Mouse (Mus musculus) left cerebral cortex, postnatal 4 days (tissue): Measurements from ENCODE around the gene Tspan2. TPM values are rescaled to one million over a fixed set of nuclear protein-coding genes. Genes with fewer than 3 reads are reported as not detected.

Experiments
- DNase-seq: peaks from one replicate; pipeline ENCODE4 v3.0.0-alpha.2; 2022
- intact Hi-C: fragments of 180-260 bp; cut with DNase I; formaldehyde crosslinking; loops from one replicate; pipeline ENCODE4 v1.15.1; 2025
- total RNA-seq, 2 experiments: library from RNA; stranded (reverse); gene quantifications; 2 replicates each; pipeline ENCODE4 v1.2.3; 2021

The Tspan2 gene
- total RNA-seq, 2 experiments from 2014 or later = 23.6 to 30.7 TPM

DNA sequence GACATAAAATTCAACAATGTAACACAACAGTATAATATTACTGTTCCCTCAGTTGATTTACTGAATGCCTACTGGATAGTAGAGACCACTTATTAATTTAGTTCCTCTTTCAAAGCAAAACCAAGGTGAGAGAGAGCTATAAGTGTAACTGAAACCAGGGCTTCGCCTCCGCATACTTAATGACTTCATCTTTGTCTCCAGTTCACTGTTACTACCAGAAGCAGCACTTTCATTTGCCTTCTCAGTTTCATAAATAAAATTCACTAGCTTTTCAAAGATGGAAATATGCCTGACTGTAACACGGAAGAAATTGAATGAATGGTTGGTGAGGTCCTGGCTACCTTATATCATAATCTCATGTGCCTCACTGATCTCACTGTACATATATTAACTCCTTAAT is 1.3 kb upstream of the Tspan2 start:
- DNase-seq = no peak
- intact Hi-C loops = no loop called here

DNA sequence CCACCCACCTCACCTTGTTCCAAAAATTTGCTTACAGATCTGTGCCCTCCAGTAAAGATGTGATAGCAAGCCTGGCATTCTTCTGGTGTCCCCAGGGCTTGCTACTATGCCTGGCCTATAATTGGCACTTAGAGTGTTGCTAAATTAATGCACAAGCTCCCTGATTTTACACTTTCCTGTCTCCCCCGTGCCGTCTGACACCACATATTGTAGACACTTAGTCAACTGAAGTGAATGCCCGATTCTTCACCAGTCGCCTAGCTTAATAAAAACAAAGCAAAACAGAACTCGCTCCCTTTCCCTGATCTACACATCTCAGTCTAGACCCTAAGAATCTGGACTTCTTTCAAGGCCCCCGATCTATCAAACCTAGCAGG is 405 bp upstream of the Tspan2 start:
- intact Hi-C loops = no loop called here
- DNase-seq = no peak

DNA sequence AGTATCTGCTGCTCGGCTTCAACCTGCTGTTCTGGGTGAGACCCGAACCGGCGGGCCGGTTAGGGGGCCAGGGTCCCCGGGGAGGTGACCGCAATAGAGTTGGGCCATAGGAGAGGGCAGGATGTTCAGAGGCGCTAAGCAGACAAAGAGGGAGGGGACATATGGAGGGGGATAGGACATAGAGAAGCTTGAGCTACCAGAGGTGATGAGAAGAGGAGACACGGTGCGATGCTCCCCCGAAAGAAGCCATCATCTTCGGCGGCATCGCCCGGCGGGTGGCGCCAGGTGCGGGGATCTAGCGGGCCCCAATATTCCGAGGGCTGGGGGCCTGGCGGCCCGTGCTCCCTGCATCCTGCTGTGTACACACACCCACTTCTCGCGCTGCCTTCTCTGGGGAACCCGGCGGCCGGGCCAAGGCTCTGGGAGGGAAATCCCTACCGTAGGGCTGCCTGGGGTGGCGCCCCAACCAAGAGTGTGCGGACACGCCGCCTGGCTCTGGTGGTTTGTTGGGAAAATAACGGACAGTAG is 766 bp downstream of the Tspan2 start:
- DNase-seq = peak; percentile 20
- intact Hi-C loops = no loop called here

DNA sequence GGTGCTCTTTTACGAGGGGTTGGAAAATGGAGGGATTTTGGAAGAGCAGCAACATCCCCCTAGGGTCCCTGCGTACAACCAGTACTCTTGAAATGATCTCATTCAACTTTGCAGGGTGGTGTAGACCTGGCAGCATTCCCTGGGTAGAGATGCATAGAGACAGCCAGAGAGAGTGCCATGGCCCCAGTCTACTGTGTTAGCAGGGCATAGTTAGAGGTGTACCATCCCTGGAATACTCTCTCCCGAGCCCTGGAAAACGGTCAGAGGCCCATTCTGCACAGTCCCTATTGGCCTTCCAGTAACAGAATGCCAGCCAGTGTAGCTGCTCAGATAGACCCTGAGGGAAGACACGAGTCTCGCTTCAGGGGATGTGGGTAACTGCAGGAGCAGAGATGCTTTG is 1.3 kb downstream of the Tspan2 start:
- intact Hi-C loops = no loop called here
- no peak for DNase-seq

DNA sequence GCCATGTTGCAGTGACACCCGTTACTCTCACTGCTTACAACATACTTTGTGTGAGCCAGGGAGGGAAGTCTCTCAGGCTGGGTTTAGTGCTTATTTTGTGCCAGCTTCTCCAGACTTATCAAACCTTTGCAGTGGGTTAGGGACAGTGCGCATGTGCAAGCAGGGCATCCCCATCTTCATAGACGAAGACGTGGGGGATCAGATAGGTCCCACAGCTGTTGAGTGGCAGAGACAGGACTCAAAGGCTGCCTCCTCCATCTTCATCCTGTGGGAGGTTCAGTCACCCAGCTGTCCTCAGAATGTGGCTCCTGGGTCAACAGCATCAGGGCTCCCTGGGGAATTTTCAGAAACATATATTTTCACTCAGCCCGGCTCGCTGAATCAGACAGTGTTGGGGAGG is 2.1 kb downstream of the Tspan2 start:
- no peak for DNase-seq
- intact Hi-C loops = no loop called here

DNA sequence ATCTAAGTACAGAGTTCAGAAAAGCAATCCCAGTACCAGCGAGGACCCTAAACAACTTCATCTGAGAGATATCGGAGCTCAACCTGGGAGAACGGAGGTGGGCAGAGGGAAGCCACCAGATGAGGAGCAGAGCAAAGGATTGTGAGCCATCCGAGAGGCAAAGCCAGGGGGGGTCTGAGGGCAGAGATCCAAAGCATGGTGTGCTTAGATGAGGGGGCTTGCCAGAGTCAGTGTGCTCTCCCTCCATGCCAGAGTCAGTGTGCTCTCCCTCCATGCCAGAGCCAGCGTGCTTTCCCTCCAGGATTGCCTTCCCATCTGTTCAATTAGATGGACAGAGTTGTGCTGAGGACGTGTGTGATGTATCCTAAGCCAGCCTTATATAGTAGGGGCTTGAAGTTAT is 2.8 kb downstream of the Tspan2 start:
- DNase-seq = peak; percentile 79
- intact Hi-C loops = no loop called here

DNA sequence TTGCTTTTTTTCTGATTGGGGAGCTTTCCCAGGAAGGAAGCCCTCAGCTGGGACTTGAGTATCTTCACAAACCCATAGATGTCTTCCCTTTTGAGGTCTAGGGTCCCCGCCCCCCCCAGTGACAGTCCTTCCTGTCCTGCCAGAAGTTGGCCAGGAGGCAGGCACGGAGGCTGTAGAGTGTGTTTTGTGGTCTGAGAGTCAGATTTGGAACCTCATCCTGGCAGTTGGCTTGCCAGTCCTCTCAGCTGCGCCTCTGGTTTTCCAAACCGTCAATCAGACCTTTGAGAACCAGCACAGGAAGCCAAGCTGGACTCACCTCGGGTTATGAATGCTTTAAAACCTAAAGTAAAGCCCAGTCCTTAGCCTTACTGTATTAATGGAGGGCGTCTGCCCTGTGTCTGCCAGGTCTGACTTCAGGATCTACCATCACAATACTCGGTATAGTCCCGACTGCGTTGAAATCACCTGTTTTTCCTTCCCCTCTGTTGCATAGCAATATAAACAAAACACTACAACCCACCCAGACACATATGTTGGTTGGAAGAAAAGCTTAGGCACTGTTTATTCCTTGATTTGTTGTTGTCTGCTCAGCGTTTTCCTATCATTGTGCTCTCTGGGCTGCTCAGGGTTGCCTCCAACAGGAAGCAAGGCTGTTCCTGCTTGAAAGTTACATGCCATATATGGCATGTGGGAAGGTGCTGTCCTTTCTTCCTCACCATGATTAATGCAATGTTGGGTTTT is 4.0 kb downstream of the Tspan2 start:
- intact Hi-C loops = no loop called here
- DNase-seq = peak; percentile 34

DNA sequence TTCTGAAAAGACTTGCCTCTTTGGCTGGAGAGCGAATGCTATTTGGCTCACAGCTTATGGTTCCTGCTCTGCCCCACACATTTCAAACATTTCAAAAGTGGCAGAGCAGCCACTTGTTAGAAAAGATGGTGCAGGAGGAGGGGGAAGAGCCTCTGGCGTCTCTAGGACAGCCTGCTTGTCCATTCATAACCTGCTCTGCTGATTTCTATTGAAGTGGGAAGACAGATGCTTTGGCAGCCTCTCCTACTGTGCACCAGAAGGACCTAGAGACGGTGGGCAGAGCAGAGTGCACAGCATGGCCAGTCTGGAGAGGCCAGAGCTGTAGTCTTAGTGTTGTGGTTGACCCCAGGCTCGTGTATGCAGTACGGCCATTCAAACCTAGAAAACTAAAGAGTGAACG is 4.6 kb downstream of the Tspan2 start:
- intact Hi-C loops = no loop called here
- DNase-seq = peak; percentile 29

DNA sequence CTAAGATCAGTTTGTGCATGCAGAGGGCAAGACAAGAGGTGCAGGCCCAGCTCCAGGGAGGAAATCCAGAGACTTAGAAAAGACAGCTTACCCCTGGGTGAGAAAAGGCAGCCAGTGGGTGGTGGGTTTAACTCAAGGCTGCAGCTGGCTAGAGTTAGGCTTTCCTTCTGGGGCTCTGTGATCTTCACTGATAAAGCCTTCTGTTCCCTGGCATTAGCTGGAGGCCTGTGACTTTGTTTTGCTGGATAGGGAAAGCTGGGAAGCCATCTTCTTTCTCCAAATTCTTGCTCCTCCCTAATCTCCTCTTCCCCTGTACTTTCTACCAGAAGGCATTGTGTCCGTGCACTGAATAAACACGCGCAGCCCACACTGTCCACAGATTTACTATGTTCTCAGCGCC is 8.4 kb downstream of the Tspan2 start:
- intact Hi-C loops = no loop called here
- DNase-seq = no peak

DNA sequence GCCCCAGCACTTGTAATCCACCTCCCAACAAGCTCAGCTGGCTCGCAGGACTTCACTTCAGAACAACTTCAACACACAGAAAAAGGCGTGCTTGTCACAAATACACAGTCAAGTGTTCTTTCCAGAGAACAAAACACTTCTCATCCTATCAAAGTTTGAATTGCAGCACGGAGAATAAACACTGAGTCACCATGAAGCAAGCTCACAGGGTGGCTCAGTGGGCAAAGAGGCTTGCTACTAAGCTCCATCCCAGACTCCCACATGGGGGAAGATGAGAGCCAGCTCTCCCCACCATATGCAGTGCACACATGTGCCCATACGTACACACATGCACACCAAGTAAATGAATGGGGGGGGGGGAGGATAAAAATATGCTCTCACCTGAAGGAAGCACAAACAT is 8.9 kb downstream of the Tspan2 start:
- no peak for DNase-seq
- intact Hi-C loops = no loop called here

DNA sequence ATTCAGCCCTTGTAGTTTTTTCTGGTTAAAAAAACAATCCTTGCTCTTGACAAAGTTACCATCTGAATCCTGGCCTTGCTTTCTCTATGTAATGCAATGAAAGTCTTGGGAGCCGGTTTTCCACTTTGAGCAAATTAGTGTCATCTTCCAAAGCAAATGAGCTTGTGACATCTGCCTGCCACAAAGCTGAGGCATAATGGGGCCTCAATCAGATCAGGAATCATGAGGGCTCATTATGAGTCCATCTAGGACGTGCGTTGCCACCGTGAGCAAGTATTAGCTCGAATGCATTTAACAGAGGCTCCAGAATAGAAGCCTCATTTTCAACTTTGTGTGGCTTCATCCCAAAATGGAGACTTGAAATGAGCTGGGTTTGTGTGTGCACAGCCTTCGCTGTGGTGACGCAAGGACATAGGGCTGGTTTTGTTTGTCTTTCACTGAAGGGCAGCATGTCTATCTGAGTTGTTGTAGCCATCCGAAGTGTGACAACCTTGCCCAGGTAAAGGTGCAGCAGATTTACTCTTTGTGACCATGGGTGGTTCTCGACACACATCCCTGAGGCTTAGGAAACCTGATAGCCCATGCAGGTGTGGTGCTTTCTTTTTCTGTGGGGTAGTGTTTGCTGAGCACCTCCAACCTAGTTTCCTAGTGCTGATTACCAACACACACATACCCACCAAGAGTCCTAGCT is 9.6 kb downstream of the Tspan2 start:
- intact Hi-C loops = no loop called here
- DNase-seq = no peak

DNA sequence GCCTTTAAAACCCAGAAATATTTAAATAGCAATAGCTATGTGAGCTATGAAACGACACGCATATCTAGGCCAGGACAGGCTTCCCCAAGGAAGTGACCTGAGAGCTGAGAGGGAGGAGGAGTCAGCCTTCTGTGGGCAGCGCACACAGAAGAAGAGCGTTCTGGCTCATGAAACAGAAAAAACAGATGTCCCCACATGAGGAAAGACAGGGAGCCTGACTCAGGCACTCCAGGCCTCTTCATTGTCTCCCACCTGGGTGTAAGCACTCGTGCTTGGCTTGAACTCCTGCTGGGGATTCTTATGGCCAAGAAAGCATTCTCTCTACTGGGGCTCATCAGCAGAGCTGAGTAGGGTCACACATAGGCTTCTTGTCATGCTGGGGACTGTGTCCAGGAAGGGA is 10.3 kb downstream of the Tspan2 start:
- intact Hi-C loops = no loop called here
- no peak for DNase-seq

DNA sequence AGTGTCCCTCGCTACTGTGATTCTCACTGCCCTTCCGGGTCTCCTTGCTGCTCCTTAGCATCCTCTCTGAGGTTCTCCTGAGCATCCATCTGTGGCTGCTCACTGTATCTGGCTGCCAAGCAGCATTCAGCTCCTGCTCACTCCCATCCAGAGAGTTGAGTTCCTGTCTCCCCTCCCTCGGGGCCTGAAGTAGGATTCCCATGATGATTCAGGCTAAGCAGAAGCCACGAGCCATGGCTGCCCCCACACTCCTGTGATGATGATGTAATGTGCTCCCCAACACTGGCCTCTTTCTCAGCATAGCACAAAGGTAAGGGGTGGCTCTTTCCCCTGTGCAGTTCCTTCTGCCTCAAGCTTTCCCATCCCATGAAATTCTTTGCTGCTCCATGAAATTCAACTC is 11.8 kb downstream of the Tspan2 start:
- DNase-seq = no peak
- intact Hi-C loops = no loop called here

DNA sequence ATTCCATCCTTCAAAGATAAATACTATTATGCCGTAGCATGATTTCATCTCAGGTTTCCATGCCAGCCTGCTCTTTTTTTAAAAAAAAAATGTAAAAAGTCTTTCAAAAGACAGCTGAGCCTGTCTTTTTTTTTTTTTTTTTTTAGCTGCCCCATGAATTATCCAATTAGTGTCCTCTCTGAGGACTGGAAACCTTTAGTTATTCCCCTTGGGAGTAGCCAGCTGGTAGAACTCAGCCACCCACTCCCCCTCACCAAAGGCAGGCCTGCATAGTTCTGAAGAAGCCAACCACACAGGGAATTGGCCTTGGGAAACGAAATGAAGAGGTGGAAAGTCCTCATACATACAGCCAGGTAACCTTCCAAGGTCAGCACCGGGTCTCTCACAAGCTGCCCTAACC is 13.7 kb downstream of the Tspan2 start:
- intact Hi-C loops = no loop called here
- DNase-seq = no peak

DNA sequence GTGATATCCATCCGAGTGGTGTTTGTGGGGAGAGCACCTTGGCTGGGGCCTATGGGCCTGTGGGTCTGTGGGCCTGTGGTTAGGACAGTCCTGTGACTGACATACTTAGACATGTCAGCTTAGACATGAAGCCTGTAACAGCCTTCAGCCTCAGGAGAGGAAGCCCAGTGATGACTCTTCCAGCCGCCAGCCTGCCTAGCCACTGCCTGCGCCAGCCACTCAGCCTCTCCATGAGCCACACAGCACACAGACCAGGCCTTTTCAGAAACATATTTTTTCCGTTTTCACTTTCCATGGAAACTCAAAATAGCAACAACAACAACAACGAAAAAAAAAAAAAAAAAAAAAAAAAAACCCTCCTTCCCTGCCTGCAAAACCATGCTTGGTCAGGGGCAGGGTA is 14.4 kb downstream of the Tspan2 start:
- DNase-seq = no peak
- intact Hi-C loops = no loop called here

DNA sequence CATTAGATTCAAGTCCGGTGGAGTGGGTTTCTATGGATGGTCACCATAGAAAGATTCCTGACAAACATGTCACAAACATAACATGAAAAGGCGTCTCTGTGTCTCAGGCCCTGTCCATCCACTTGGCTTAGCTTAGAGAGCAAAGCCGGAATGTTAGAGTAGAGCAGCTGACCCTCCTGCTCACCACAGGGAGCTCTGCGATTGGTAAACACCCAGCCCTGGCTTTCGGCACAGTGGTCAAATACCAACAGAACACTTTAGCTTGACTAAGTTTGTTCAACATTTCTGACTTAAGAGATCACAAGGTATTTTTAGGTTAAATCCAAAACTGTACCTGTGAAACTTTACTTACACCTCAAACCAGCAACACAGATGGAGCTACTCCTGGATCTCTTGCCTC is 16.8 kb downstream of the Tspan2 start:
- intact Hi-C loops = no loop called here

DNA sequence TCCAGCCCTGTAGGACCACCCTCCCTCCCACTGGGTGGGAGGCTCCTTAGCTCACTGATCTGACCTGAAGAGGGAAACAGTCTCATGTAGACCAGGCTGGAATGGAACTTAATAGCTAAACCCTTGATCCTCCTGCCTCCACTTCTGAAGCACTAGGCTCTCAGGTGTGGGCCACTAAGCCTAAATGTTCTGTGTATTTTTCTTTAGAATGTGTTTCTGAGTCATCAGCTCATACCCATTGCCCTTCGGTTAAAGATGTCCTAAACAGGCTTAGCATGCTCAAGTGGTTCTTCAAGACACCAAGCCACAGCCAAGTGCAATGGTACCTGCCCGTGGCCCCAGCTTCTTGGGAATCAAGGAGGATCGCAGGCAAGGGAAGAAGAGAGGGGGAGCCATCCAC is 17.2 kb downstream of the Tspan2 start:
- DNase-seq = no peak
- intact Hi-C loops = no loop called here

More for the DNA sequence above, 16.8 kb downstream of the Tspan2 start:
- DNase-seq = no peak

DNA sequence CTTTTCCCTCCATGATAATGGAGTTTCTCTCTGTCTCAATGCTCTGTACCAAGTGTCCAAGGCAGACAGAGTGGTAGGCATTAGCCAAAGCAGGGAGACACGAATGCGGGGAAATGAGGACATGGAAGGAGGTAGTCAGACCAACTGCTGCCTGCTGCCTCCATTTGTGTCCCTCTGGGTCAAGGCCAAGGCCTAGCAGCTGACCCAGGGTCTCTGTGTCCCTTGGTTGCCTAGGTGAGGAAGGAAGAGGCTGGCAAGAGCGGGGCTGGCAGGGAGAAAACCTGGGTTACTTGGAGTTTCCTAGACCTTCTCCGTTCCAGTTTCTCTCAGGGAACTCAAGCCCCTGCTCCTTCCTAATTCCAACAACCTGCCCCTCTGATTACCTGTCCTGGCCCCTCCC is 17.7 kb downstream of the Tspan2 start:
- no peak for DNase-seq
- intact Hi-C loops = no loop called here

DNA sequence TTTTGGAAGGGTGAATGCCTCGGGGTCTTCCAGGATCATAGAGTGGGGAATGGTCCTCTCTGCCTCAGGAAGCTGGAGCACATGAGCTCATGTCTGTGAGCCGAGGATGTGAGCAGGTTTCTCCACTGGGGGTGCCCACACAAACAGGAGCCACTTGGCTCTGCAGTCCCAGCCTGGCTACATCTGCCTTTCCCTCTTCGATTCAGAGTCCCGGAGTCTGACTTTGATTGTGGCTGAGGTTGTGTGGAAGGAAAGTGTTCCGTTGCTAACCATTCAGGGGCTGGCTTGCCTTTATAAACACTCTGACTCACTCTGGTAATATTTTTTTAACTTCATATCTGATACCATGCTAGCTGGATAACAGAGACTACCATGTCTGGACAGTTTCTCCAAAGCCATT is 18.1 kb downstream of the Tspan2 start:
- intact Hi-C loops = no loop called here

DNA sequence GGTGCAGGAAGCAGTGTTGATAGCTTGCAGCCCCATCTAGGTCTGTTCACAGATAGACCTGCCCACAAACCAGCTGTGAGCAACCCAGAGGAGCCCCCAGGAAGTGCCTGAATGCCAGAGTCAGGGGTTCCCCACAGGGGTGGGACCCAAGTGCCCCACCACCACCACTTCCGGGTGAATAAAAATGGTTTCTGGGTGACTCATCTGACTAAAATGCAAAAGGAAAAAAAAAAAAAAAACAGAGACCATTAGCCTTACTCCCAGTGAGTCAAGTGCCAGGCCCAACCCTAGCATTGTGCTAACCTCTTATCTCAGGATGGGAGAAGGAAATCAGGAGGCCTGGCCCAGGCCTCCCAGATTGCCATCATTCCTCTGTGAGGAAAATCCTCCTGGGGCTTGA is 21.5 kb downstream of the Tspan2 start:
- intact Hi-C loops = no loop called here

More for the DNA sequence above, 18.1 kb downstream of the Tspan2 start:
- no peak for DNase-seq

DNA sequence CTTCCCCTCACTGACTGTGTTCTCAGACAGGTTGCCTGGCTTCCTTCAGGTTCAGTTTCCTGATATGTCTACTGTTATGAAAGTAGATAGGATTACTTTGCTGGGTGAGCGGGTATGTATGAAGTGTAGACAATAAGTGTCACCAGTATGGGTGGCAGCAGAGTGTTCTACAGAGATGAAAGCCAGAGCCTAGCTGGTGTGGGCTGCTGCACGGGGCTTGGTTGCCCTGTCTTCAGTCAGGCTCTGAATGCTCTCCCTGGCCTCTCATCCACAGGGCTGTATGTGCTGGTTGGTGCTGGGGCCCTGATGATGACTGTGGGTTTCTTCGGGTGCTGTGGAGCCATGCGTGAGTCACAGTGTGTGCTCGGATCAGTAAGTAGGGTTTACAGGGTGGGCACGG is 22.7 kb downstream of the Tspan2 start:
- intact Hi-C loops = no loop called here
- no peak for DNase-seq

More for the DNA sequence above, 21.5 kb downstream of the Tspan2 start:
- DNase-seq = no peak

DNA sequence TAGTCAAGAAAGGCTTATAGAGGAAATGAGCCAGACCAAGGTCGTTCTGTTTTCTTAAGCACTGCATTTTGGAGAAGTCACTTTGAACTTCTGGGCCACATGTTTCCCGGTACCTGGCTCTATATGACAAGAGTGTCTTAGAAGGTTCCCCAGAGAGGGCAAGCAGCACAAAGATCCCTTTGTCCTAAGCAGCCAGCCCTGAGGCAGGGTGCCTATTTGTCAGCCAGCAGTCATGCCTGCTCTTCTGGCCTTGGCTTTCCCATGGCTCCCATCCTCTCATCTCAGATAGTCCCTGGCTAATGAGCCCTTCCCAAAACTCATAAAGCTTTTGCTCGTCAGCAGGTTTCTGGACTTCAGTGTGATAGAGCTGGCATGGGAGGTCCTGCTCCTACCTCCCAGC is 25.9 kb downstream of the Tspan2 start:
- intact Hi-C loops = no loop called here
- DNase-seq = no peak
